Mouse (Mus musculus) hindbrain, embryonic 15.5 days (tissue): ENCODE measurements around the gene Gm49383. TPM values are rescaled to one million over a fixed set of nuclear protein-coding genes. Genes with fewer than 3 reads are reported as not detected.

Experiments used
- ATAC-seq: fragments of 200-750 bp; cut with Nextera tagmentation; 2 replicates; pipeline ENCODE4 v1.8.0; 2017; ENCODE audit warnings: low read depth, moderate number of reproducible peaks, moderate TSS enrichment; ENCODE audit not compliant: low FRiP score
- H3K27ac ChIP-seq: fragments of 300-500 bp; sonication (generic); replicated peaks from 2 replicates; pipeline ENCODE4 v1.5.1; 2015; ENCODE audit warnings: mild to moderate bottlenecking, inconsistent platforms
- H3K27me3 ChIP-seq: fragments of 300-500 bp; sonication (generic); 2 replicates; pipeline ENCODE4 v1.6.1; 2015; ENCODE audit warnings: control low read depth, inconsistent platforms
- H3K36me3 ChIP-seq: fragments of 300-500 bp; sonication (generic); 2 replicates; pipeline ENCODE4 v1.6.1; 2015; ENCODE audit warnings: control low read depth, inconsistent platforms
- H3K4me1 ChIP-seq: fragments of 300-500 bp; sonication (generic); replicated peaks from 2 replicates; pipeline ENCODE4 v1.6.1; 2015; ENCODE audit warnings: control low read depth, inconsistent platforms
- H3K4me2 ChIP-seq: fragments of 300-500 bp; sonication (generic); 2 replicates; pipeline ENCODE4 v1.6.1; 2015; ENCODE audit warnings: moderate library complexity, mild to moderate bottlenecking, inconsistent platforms
- H3K4me3 ChIP-seq: fragments of 300-500 bp; sonication (generic); 2 replicates; pipeline ENCODE4 v1.5.1; 2015; ENCODE audit warnings: mild to moderate bottlenecking, inconsistent platforms
- H3K9ac ChIP-seq: fragments of 300-500 bp; sonication (generic); 2 replicates; pipeline ENCODE4 v1.6.1; 2015; ENCODE audit warnings: inconsistent platforms
- H3K9me3 ChIP-seq: fragments of 300-500 bp; sonication (generic); 2 replicates; pipeline ENCODE4 v1.6.1; 2016; ENCODE audit warnings: control low read depth, inconsistent platforms
- WGBS: fragments of 180-500 bp; shearing (Covaris S2); methylation state at CpG from one replicate; pipeline ENCODE4 v1.1.7; 2015; 5-methylcytosine and 5-hydroxymethylcytosine counted together
- polyA plus RNA-seq: library from polyadenylated mRNA; unstranded; fragments of >200 nt; fragmentation: Nextera tagmentation; extraction: Ambion mirVana; gene quantifications from 2 replicates; pipeline ENCODE4 v1.2.1, GENCODE M21; 2015

Gm49383 gene
- polyA plus RNA-seq, 1 experiment from 2014 or later: 14.1 TPM

- H3K4me2 ChIP-seq: no peak overlapping the region
- H3K27ac ChIP-seq: no peak overlapping the region
- no peak for ATAC-seq
- H3K9ac ChIP-seq: no peak overlapping the region
- peaks cover 11% of the 10 kb centered on the region; the same call in 1 of the 2 replicates for H3K36me3 ChIP-seq
- H3K4me1 ChIP-seq: peaks cover 16% of the 10 kb centered on the region
- no peaks in the 10 kb centered on the region for H3K9me3 ChIP-seq
- no peaks in the 10 kb centered on the region for H3K27me3 ChIP-seq
- 89% methylated on average over 2 of the region's 2 CpGs for WGBS
- H3K4me3 ChIP-seq: no peak overlapping the region
Measured at GRCm38 (mm10) chr12:69192637-69193036, 4.3 kb downstream of the Gm49383 start.

GRCm38 (mm10) chr12:69191396-69191795, 5.5 kb downstream of the Gm49383 start:
- peaks cover 11% of the 10 kb centered on the region; the same call in 1 of the 2 replicates for H3K36me3 ChIP-seq
- WGBS: 96% methylated on average over 5 of the region's 5 CpGs

GRCm38 (mm10) chr12:69190522-69190921, 6.4 kb downstream of the Gm49383 start:
- Histone ChIP-seq H3K4me3 (no peak overlapping the region), H3K27ac (no peak overlapping the region), H3K9ac (no peak overlapping the region), H3K9me3 (no peaks in the 10 kb centered on the region), H3K27me3 (no peaks in the 10 kb centered on the region), H3K4me1 (peaks cover 19% of the 10 kb centered on the region), H3K36me3 (peaks cover 11% of the 10 kb centered on the region; the same call in 1 of the 2 replicates), H3K4me2 (no peak overlapping the region)
- WGBS: 100% methylated on average over 1 of the region's 1 CpGs
- ATAC-seq: no peak

More at GRCm38 (mm10) chr12:69191396-69191795, 5.5 kb downstream of the Gm49383 start:
- Histone ChIP-seq H3K27me3 (no peaks in the 10 kb centered on the region), H3K4me1 (peaks cover 24% of the 10 kb centered on the region), H3K4me2 (no peak overlapping the region), H3K9ac (no peak overlapping the region), H3K9me3 (no peaks in the 10 kb centered on the region), H3K27ac (no peak overlapping the region), H3K4me3 (no peak overlapping the region)
- no peak for ATAC-seq

- ATAC-seq: no peak
- peaks cover 21% of the 10 kb centered on the region for H3K4me1 ChIP-seq
- H3K4me3 ChIP-seq: no peak overlapping the region
- 93% methylated on average over 9 of the region's 9 CpGs for WGBS
- H3K27me3 ChIP-seq: no peaks in the 10 kb centered on the region
- no peak overlapping the region for H3K9ac ChIP-seq
- H3K36me3 ChIP-seq: peaks cover 11% of the 10 kb centered on the region; the same call in 1 of the 2 replicates
- H3K27ac ChIP-seq: no peak overlapping the region
- H3K9me3 ChIP-seq: no peaks in the 10 kb centered on the region
- H3K4me2 ChIP-seq: no peak overlapping the region
Measured at GRCm38 (mm10) chr12:69190074-69190473, 6.8 kb downstream of the Gm49383 start.

DNA sequence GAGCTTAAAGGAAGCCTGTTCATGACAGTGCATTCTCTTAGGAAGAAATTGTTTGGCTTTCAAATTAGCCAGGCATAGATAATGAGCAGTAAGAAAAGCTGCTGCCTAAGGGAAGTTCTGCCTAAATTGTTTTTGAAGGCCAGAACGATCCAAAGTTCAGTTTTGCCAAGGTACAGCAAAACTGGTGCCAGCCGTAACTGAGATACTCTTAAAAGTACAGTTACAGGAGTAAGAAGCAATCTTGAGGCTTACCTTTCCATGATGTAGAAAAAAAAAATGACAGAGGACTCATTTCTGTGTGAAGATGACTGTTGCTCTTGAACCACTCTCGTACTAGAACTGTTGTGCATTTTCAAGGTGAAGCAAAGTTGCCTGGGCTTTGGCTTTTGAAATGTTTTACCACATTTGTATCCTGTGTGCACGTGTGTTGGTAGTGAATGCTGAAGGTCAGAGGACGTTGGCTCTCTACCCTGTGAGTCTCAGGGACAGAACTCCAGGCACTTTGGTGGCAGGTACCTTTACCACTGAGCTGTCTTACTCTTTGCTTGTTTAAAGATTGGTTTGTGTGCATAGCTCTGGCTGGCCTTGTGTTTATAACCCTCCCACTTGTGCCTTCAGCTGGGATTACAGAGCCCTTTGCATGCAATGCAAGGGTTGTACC, 10.0 kb downstream of the Gm49383 start:
- H3K4me2 ChIP-seq: no peak overlapping the region

DNA sequence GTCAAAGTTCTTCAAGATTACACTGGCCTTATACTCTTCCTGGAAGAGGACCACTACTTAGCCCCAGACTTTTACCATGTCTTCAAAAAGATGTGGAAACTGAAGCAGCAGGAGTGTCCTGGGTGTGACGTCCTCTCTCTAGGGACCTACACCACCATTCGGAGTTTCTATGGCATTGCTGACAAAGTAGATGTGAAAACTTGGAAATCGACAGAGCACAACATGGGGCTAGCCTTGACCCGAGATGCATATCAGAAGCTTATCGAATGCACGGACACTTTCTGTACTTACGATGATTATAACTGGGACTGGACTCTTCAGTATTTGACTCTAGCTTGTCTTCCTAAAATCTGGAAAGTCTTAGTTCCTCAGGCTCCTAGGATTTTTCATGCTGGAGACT, 11.5 kb downstream of the Gm49383 start:
- peak overlapping the region; percentile 75 for H3K4me3 ChIP-seq
- H3K9me3 ChIP-seq: no peaks in the 10 kb centered on the region
- no peaks in the 10 kb centered on the region for H3K27me3 ChIP-seq
- H3K4me1 ChIP-seq: peaks cover 29% of the 10 kb centered on the region
- peak overlapping the region; percentile 80 for H3K4me2 ChIP-seq
- 71% methylated on average over 7 of the region's 7 CpGs for WGBS
- ATAC-seq: no peak
- H3K27ac ChIP-seq: no peak overlapping the region
- H3K9ac ChIP-seq: peak overlapping the region; percentile 92; the same call in 1 of the 2 replicates
- peaks cover 21% of the 10 kb centered on the region for H3K36me3 ChIP-seq

More for the DNA sequence above, 10.0 kb downstream of the Gm49383 start:
- no peaks in the 10 kb centered on the region for H3K27me3 ChIP-seq
- no peaks in the 10 kb centered on the region for H3K9me3 ChIP-seq
- no peak overlapping the region for H3K27ac ChIP-seq
- peaks cover 29% of the 10 kb centered on the region for H3K4me1 ChIP-seq
- H3K36me3 ChIP-seq: peaks cover 15% of the 10 kb centered on the region
- 76% methylated on average over 5 of the region's 5 CpGs for WGBS
- H3K4me3 ChIP-seq: no peak overlapping the region
- H3K9ac ChIP-seq: no peak overlapping the region
- ATAC-seq: no peak

DNA sequence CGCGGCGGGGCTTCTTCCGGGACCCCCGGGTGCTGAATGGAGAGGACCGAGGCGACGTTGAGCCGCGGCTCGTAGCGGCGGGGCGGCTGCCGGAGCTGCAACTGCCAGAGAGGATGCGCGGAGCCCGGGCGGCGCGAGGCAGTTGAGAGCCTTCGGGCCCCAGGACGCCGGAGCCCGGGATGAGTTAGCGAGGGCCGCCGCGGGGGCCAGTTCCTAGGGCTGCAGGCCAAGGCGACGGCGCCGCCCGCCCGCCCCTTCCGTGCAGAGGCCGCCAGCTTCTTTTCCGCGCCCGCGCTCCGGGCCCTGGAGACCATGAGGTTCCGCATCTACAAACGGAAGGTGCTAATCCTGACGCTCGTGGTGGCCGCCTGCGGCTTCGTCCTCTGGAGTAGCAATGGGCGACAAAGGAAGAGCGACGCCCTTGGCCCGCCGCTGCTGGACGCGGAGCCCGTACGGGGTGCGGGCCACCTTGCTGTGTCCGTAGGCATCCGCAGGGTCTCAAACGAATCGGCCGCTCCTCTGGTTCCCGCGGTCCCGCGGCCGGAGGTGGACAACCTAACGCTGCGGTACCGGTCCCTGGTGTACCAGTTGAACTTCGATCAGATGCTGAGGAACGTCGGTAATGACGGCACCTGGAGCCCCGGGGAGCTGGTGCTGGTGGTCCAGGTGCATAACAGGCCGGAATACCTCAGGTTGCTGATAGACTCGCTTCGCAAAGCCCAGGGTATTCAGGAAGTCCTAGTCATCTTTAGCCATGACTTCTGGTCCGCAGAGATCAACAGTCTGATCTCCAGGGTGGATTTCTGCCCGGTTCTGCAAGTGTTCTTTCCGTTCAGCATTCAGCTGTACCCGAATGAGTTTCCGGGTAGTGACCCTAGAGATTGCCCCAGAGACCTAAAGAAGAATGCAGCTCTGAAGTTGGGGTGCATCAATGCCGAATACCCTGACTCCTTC, 12.3 kb downstream of the Gm49383 start:
- Histone ChIP-seq H3K27me3 (no peaks in the 10 kb centered on the region), H3K4me3 (peak overlapping the region; percentile 75), H3K9me3 (no peaks in the 10 kb centered on the region), H3K36me3 (peaks cover 18% of the 10 kb centered on the region), H3K27ac (peak overlapping the region; percentile 94), H3K4me1 (peaks cover 29% of the 10 kb centered on the region), H3K4me2 (peak overlapping the region; percentile 80), H3K9ac (peak overlapping the region; percentile 92)
- peak; percentile 59 for ATAC-seq
- 1% methylated on average over 81 of the region's 86 CpGs for WGBS

DNA sequence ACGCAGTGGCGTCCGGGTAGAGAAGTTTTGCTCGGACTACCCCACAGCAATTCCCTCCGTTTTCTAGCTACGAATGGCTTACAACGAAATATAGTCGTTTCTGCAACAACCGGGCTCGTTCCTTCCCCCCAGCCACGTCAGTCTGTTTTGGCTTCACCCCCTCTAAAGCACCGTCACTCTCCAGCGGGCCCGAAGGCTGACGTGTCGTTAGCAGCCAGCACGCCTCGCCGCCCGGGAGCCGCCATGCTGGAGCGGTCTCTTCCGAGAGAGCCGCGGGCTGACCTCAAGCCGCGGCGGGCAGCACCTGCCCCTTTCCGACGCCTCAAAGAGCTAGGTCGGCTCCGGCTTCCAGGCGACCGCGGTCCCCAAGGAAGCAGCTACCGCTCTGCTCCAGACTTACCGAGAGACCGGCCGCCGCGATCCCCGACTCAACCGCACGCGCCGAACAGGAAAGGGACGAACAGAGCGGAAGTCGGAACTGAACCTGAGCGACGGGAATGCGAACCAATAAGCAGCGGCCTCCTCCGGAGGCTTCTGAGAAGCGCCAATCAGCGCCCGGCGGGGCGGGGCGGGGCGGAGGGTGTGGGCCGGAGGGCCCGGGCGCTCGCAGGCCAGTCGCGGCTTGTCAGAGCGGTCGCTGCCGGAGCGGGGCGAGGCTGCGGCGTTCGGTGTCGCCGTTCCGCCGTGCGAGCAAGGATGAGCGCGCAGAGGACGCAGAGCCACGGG, 13.2 kb downstream of the Gm49383 start, which contains the start of the genes Rpl36al and Mgat2:
Gene Rpl36al, minus strand, starts transcription at position 501 of the 726 bp plus-strand sequence.
Gene Mgat2, plus strand, starts transcription at position 575 of the 726 bp plus-strand sequence.
- Histone ChIP-seq H3K9ac (peak within 1 kb of the TSS; percentile 92), H3K4me3 (peak within 1 kb of the TSS; percentile 75), H3K9me3 (no peaks in the 10 kb centered on the region), H3K36me3 (peaks cover 16% of the 10 kb centered on the region), H3K4me1 (peaks cover 29% of the 10 kb centered on the region), H3K27me3 (no peaks in the 10 kb centered on the region), H3K4me2 (peak within 1 kb of the TSS; percentile 80), H3K27ac (peak within 1 kb of the TSS; percentile 94)
- peak; percentile 99 for ATAC-seq
- WGBS: under 1% methylated on average over 84 of the region's 84 CpGs

DNA sequence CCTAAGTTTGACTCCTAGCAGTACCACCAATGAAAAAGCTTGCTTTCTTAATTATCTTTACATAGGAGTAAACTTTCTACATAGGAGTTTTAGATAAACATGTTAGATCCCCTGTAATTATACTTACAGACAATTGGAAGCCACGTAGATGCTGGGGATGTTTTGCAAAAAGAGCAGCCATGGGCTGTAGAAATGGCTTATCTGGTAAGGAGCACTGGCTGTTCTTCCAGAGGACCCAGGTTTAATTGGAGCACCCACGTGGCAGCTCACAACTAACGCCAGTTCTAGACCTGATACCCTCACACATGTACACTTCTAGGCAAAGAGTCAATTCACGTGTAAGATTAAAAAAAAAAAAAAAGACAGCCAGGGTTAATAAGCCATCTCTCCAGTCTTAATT, 15.1 kb downstream of the Gm49383 start:
- Histone ChIP-seq H3K4me3 (no peak overlapping the region), H3K36me3 (peaks cover 10% of the 10 kb centered on the region), H3K9me3 (no peaks in the 10 kb centered on the region), H3K27me3 (no peaks in the 10 kb centered on the region), H3K4me1 (peaks cover 19% of the 10 kb centered on the region), H3K9ac (no peak overlapping the region), H3K27ac (no peak overlapping the region), H3K4me2 (no peak overlapping the region)
- ATAC-seq: no peak
- 94% methylated on average over 4 of the region's 4 CpGs for WGBS

GRCm38 (mm10) chr12:69179371-69179770, 17.5 kb downstream of the Gm49383 start:
- H3K27ac ChIP-seq: no peak overlapping the region
- H3K36me3 ChIP-seq: peaks cover 10% of the 10 kb centered on the region
- no peaks in the 10 kb centered on the region for H3K9me3 ChIP-seq
- no peak overlapping the region for H3K4me3 ChIP-seq
- H3K4me2 ChIP-seq: no peak overlapping the region
- no peak for ATAC-seq
- H3K27me3 ChIP-seq: no peaks in the 10 kb centered on the region
- H3K4me1 ChIP-seq: peaks cover 4% of the 10 kb centered on the region; the same call in 1 of the 2 replicates
- 84% methylated on average over 12 of the region's 12 CpGs for WGBS
- H3K9ac ChIP-seq: no peak overlapping the region

DNA sequence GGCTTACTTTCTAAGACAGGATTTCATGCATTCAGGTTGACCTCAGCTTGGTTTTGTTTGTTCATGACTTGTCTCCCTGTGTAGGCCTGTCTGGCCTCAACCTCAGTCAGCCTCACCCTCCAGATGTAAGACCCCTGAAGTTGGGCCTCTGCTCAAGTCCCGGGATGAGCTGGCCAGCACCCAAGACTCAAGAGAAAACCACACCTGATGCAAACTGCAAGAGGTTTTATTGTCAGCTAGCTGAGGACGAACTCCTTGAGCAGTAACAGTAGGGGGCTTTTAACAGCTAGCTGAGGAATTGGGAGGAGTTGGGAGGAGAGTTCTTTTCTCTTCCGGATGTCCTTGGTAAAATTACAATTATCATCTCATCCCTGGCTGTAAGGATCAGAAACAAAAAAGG, 19.4 kb downstream of the Gm49383 start:
- no peaks in the 10 kb centered on the region for H3K4me1 ChIP-seq
- WGBS: 82% methylated on average over 3 of the region's 3 CpGs
- no peak overlapping the region for H3K4me3 ChIP-seq
- ATAC-seq: no peak
- no peaks in the 10 kb centered on the region for H3K9me3 ChIP-seq
- no peak overlapping the region for H3K4me2 ChIP-seq
- no peak overlapping the region for H3K27ac ChIP-seq
- H3K27me3 ChIP-seq: no peaks in the 10 kb centered on the region
- no peak overlapping the region for H3K9ac ChIP-seq
- peaks cover 10% of the 10 kb centered on the region for H3K36me3 ChIP-seq
